Mouse (Mus musculus): ENCODE measurements at regions not wholly inside any gene's neighbourhood (a gene's known extent, or its start where the extent isn't known, plus 50 kb on each side); places are given as distances from the start of the nearest gene placed in this dataset.

DNA sequence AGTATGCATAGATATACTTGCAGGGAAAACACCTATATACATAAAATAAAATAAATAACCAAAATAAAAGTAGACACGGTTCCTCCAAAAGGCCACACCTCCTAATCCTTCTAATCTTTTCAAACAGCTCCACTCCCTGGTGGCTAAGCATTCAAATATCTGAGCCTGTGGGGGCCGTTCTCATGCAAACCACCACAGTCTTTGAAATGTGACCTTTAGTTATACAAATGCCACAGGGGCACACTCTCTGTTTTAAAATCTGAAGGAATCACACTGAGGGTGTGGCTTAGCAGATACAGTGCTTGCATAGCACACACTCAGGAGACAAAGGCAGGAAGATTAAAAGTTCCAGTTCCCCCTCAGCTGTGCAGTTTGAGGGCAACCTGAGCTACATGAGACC is 50.4 kb upstream of the Col13a1 start:
- no peak for TF ChIP-seq CTCF (IDR thresholded peaks at IDR 0.05; ENCODE audit: borderline replicate concordance, control insufficient read depth, extremely low read depth, insufficient read depth, low read length, poor library complexity)
- no peak for TF ChIP-seq POLR2A (IDR thresholded peaks at IDR 0.05; ENCODE audit: control insufficient read depth, extremely low read depth, insufficient read depth, low read length, poor library complexity)

Data from thymus, adult 2 months (tissue).